Comparison of ENCODE assay signal across 16 mouse cellular contexts in genomic region chr2:26637316-26637932, GRCm38 (mm10). TPM values are rescaled to one million over a fixed set of nuclear protein-coding genes. Genes with fewer than 3 reads are reported as not detected.
A peak's percentile ranks its signal among the peaks of the same experiment; 100 is the strongest.
DNase-seq lines count a peak whose midpoint lies in the region; ATAC-seq and TF ChIP-seq lines count a peak whose summit lies in the region.
"Had no signal": no experiment of that assay in that cellular context is flagged by ENCODE, and none has a peak within 500 bp of the region (broad histone marks: within the 10 kb centered on the region; RNA-seq: fewer than 3 reads in every experiment).

No protein-coding gene starts in this region.

- no peaks in the 10 kb centered on the region for H3K27me3 ChIP-seq in hindbrain, embryonic 15.5 days
- no peaks in the 10 kb centered on the region for H3K27me3 ChIP-seq in hindbrain, embryonic 12.5 days
- no peaks in the 10 kb centered on the region for H3K27me3 ChIP-seq in CH12.LX (replicated peaks)
- no peaks in the 10 kb centered on the region for H3K27me3 ChIP-seq in intestine, embryonic 16.5 days (replicated peaks; ENCODE audit: control insufficient read depth, insufficient read depth, low read length)

- ATAC-seq in hindbrain, embryonic 15.5 days (ENCODE audit: low FRiP score, low read depth), result no peak
- no peak for ATAC-seq in hindbrain, embryonic 12.5 days (ENCODE audit: low FRiP score)
- no peak for ATAC-seq in intestine, embryonic 16.5 days
- ATAC-seq: CD4-positive, CD25-positive, alpha-beta regulatory T cell, adult 4 months had no signal

- no peaks in the 10 kb centered on the region for H3K9me3 ChIP-seq in hindbrain, embryonic 15.5 days
- no peaks in the 10 kb centered on the region for H3K9me3 ChIP-seq in hindbrain, embryonic 12.5 days (replicated peaks)
- H3K9me3 ChIP-seq in CH12.LX (replicated peaks; ENCODE audit: low read length), result no peaks in the 10 kb centered on the region
- no peaks in the 10 kb centered on the region for H3K9me3 ChIP-seq in intestine, embryonic 16.5 days (ENCODE audit: control insufficient read depth, low read length)

- WGBS in hindbrain, embryonic 15.5 days, result 83% methylated on average over 4 of the region's 4 CpGs
- WGBS in hindbrain, embryonic 12.5 days, result 80% methylated on average over 4 of the region's 4 CpGs
- 75% methylated on average over 4 of the region's 4 CpGs for WGBS in intestine, embryonic 16.5 days

- peaks cover 29% of the 10 kb centered on the region for H3K79me2 ChIP-seq in CH12.LX (replicated peaks; ENCODE audit: control insufficient read depth, extremely low read depth, insufficient read depth, poor library complexity, severe bottlenecking)

- no peak for TF ChIP-seq EP300 in CH12.LX (IDR thresholded peaks at IDR 0.05; ENCODE audit: low read length)

- no peak for TF ChIP-seq RAD21 in CH12.LX (IDR thresholded peaks at IDR 0.05; ENCODE audit: low read depth, low read length)

- in situ Hi-C loops in CH12.LX (cut with MboI; ENCODE audit: low pct_ligation_motif_present, low pct_unique_long_range_greater_than_20kb, low sequenced_read_pairs), result no loop called here

- dilution Hi-C loops in CH12.LX (cut with MboI; ENCODE audit: extremely low pct_ligation_motif_present, extremely low pct_unique_long_range_greater_than_20kb, low sequenced_read_pairs), result no loop called here

- peaks cover 66% of the 10 kb centered on the region for H3K4me1 ChIP-seq in hindbrain, embryonic 15.5 days (replicated peaks)
- peaks cover 39% of the 10 kb centered on the region for H3K4me1 ChIP-seq in hindbrain, embryonic 12.5 days
- H3K4me1 ChIP-seq in CH12.LX (ENCODE audit: control insufficient read depth in 1 of 2, insufficient read depth in 2 of 2), result peaks cover 6 to 46% of the 10 kb centered on the region in 2 experiments
- H3K4me1 ChIP-seq in intestine, embryonic 16.5 days (ENCODE audit: control insufficient read depth, insufficient read depth, low read length), result peaks cover 25% of the 10 kb centered on the region

- no peak for TF ChIP-seq POLR2A in CH12.LX (IDR thresholded peaks at IDR 0.05; ENCODE audit: low read depth, low read length)

- H3K4me2 ChIP-seq in hindbrain, embryonic 15.5 days, result peak overlapping the region; percentile 78; the same call in 1 of the 2 replicates
- no peak overlapping the region for H3K4me2 ChIP-seq in hindbrain, embryonic 12.5 days (replicated peaks)
- no peak overlapping the region for H3K4me2 ChIP-seq in CH12.LX (ENCODE audit: insufficient read depth, low read depth, poor library complexity, severe bottlenecking)
- peak overlapping the region; percentile 62; the same call in 1 of the 2 replicates for H3K4me2 ChIP-seq in intestine, embryonic 16.5 days (ENCODE audit: low read depth, low read length)

- no peak for TF ChIP-seq CTCF in CH12.LX (conservative IDR thresholded peaks at IDR 0.05 in 1 of 2, IDR thresholded peaks at IDR 0.05 in 1 of 2; ENCODE audit: low read depth in 2 of 2, low read length in 2 of 2)

- no peak overlapping the region for H3K9ac ChIP-seq in hindbrain, embryonic 15.5 days
- H3K9ac ChIP-seq in hindbrain, embryonic 12.5 days, result no peak overlapping the region
- H3K9ac ChIP-seq in CH12.LX (ENCODE audit: insufficient read depth, low read depth), result no peak overlapping the region
- H3K9ac ChIP-seq in intestine, embryonic 16.5 days (ENCODE audit: low read depth, low read length), result no peak overlapping the region

- no peak for DNase-seq in CH12.LX (ENCODE audit: extremely low read depth)
- peak; percentile 25 for DNase-seq in R1 (ENCODE audit: low read depth, low spot score)
- DNase-seq in cerebellum, adult 18-20 months, result no peak
- DNase-seq in gastrocnemius, adult 8-10 months (ENCODE audit: low spot score in 2 of 2), result no peak
- no peak for DNase-seq in frontal cortex, postnatal 14 days (ENCODE audit: low spot score in 2 of 2)
- DNase-seq: embryo, embryonic 11 days; gastrocnemius, postnatal 10 days; right cerebral cortex, postnatal 4 days had no signal

- H3K27ac ChIP-seq in hindbrain, embryonic 15.5 days (replicated peaks), result no peak overlapping the region
- H3K27ac ChIP-seq in hindbrain, embryonic 12.5 days, result no peak overlapping the region
- no peak overlapping the region for H3K27ac ChIP-seq in CH12.LX (ENCODE audit: insufficient read depth, low read depth)
- H3K27ac ChIP-seq in intestine, embryonic 16.5 days (ENCODE audit: low read length), result no peak overlapping the region
- H3K27ac ChIP-seq: hindbrain, embryonic 14.5 days had no signal

- no peak overlapping the region for H3K4me3 ChIP-seq in hindbrain, embryonic 15.5 days
- no peak overlapping the region for H3K4me3 ChIP-seq in hindbrain, embryonic 12.5 days
- peak overlapping the region in 1 of 3 experiments; percentile 92 for H3K4me3 ChIP-seq in CH12.LX (replicated peaks in 1 of 3; ENCODE audit: low read depth in 2 of 3, low read length in 2 of 3, poor library complexity in 1 of 3)
- no peak overlapping the region for H3K4me3 ChIP-seq in intestine, embryonic 16.5 days (ENCODE audit: low read length)

- peaks cover 31% of the 10 kb centered on the region for H3K36me3 ChIP-seq in hindbrain, embryonic 15.5 days
- H3K36me3 ChIP-seq in hindbrain, embryonic 12.5 days, result peaks cover 46% of the 10 kb centered on the region
- H3K36me3 ChIP-seq in CH12.LX (replicated peaks in 1 of 2; ENCODE audit: control insufficient read depth in 1 of 2, insufficient read depth in 1 of 2, low read length in 1 of 2), result peaks cover 40 to 52% of the 10 kb centered on the region in 2 experiments
- peaks cover 11% of the 10 kb centered on the region for H3K36me3 ChIP-seq in intestine, embryonic 16.5 days (ENCODE audit: control insufficient read depth, insufficient read depth, low read length)

TF ChIP-seq in CH12.LX, 34 proteins besides CTCF, POLR2A, EP300 and RAD21:
- no peak for TF ChIP-seq JUND (conservative IDR thresholded peaks at IDR 0.05; ENCODE audit: low read depth, low read length)
- TF ChIP-seq MAFK (IDR thresholded peaks at IDR 0.05; ENCODE audit: insufficient replicate concordance, low read length), result 0 out of 2 replicates have a peak, but pooled peaks have one; percentile 37

RNA-seq across cellular contexts. Expression of gene Fam69b, which starts 9.2 kb away (rescaled TPM):
- polyA plus RNA-seq in hindbrain, embryonic 15.5 days (2015; fragmentation: Nextera tagmentation; extraction: Ambion mirVana), result 138 and 152 TPM in 2 replicates
- 70.1 and 73.7 TPM in 2 replicates for polyA plus RNA-seq in hindbrain, embryonic 12.5 days (2016; fragmentation: Nextera tagmentation; extraction: Ambion mirVana)
- 0.88 and 1.2 TPM in 2 replicates for total RNA-seq in CH12.LX (2012; rRNA removed)
- 0.16 TPM in 1 of 2 replicates, not detected in the other for total RNA-seq in CH12.LX (2014; rRNA removed)
- not detected in 2 replicates for polyA plus RNA-seq in CH12.LX (2012; ENCODE audit: insufficient read length, low read depth)
- polyA plus RNA-seq in intestine, embryonic 16.5 days (2015; fragmentation: Nextera tagmentation; extraction: Ambion mirVana), result 24.8 and 27.0 TPM in 2 replicates
- 1 to 10 TPM; 1.3 to 2.1 (median 1.6) TPM for total RNA-seq in gastrocnemius, adult 8-10 months (2022)

RNA-seq across cellular contexts. Expression of gene Agpat2, which starts 33.2 kb away (rescaled TPM):
- polyA plus RNA-seq in hindbrain, embryonic 15.5 days (2015; fragmentation: Nextera tagmentation; extraction: Ambion mirVana), result 6.1 and 6.6 TPM in 2 replicates
- 11.7 and 13.1 TPM in 2 replicates for polyA plus RNA-seq in hindbrain, embryonic 12.5 days (2016; fragmentation: Nextera tagmentation; extraction: Ambion mirVana)
- total RNA-seq in CH12.LX (2012; rRNA removed) (11.1 and 14.2 TPM in 2 replicates), CH12.LX (2014; rRNA removed) (8.6 and 10.6 TPM in 2 replicates)
- 9.5 TPM in 2 replicates for polyA plus RNA-seq in CH12.LX (2012; ENCODE audit: insufficient read length, low read depth)
- 113 and 116 TPM in 2 replicates for polyA plus RNA-seq in intestine, embryonic 16.5 days (2015; fragmentation: Nextera tagmentation; extraction: Ambion mirVana)
- total RNA-seq in gastrocnemius, adult 8-10 months (2022), result 1 to 10 TPM; 2.9 to 8.9 (median 5.6) TPM

RNA-seq across cellular contexts. Expression of gene Lcn4, which starts 33.7 kb away (rescaled TPM):
- not detected in 2 replicates for polyA plus RNA-seq in hindbrain, embryonic 15.5 days (2015; fragmentation: Nextera tagmentation; extraction: Ambion mirVana)
- not detected in 2 replicates for polyA plus RNA-seq in hindbrain, embryonic 12.5 days (2016; fragmentation: Nextera tagmentation; extraction: Ambion mirVana)
- total RNA-seq in CH12.LX (2012; rRNA removed), result not detected in 2 replicates
- total RNA-seq in CH12.LX (2014; rRNA removed), result not detected in 2 replicates
- polyA plus RNA-seq in CH12.LX (2012; ENCODE audit: insufficient read length, low read depth), result not detected in 2 replicates
- not detected in 2 replicates for polyA plus RNA-seq in intestine, embryonic 16.5 days (2015; fragmentation: Nextera tagmentation; extraction: Ambion mirVana)
- total RNA-seq in gastrocnemius, adult 8-10 months (2022), result not detected
- total RNA-seq: adrenal gland, adult 18-20 months; gastrocnemius, postnatal 10 days had no signal
- polyA plus RNA-seq: hindbrain, embryonic 14.5 days; limb, embryonic 11.5 days had no signal

RNA-seq across cellular contexts. Expression of gene Gm20532, which starts 51.0 kb away (rescaled TPM):
- polyA plus RNA-seq in hindbrain, embryonic 15.5 days (2015; fragmentation: Nextera tagmentation; extraction: Ambion mirVana), result not detected in 2 replicates
- not detected in 2 replicates for polyA plus RNA-seq in hindbrain, embryonic 12.5 days (2016; fragmentation: Nextera tagmentation; extraction: Ambion mirVana)
- total RNA-seq in CH12.LX (2012; rRNA removed), result not detected in 2 replicates
- not detected in 2 replicates for total RNA-seq in CH12.LX (2014; rRNA removed)
- polyA plus RNA-seq in CH12.LX (2012; ENCODE audit: insufficient read length, low read depth), result not detected in 2 replicates
- not detected in 2 replicates for polyA plus RNA-seq in intestine, embryonic 16.5 days (2015; fragmentation: Nextera tagmentation; extraction: Ambion mirVana)
- not detected for total RNA-seq in gastrocnemius, adult 8-10 months (2022)
- total RNA-seq: adrenal gland, adult 18-20 months had no signal
- polyA plus RNA-seq: CD4-positive, CD25-positive, alpha-beta regulatory T cell, adult 4 months; hindbrain, embryonic 14.5 days; large intestine, adult 2 months; limb, embryonic 11.5 days had no signal

RNA-seq across cellular contexts. Expression of gene Egfl7, which starts 57.6 kb away (rescaled TPM):
- 70.7 and 75.3 TPM in 2 replicates for polyA plus RNA-seq in hindbrain, embryonic 15.5 days (2015; fragmentation: Nextera tagmentation; extraction: Ambion mirVana)
- polyA plus RNA-seq in hindbrain, embryonic 12.5 days (2016; fragmentation: Nextera tagmentation; extraction: Ambion mirVana), result 61.4 and 72.1 TPM in 2 replicates
- 35.0 and 39.3 TPM in 2 replicates for total RNA-seq in CH12.LX (2012; rRNA removed)
- total RNA-seq in CH12.LX (2014; rRNA removed), result 18.9 and 20.1 TPM in 2 replicates
- 21.4 and 24.7 TPM in 2 replicates for polyA plus RNA-seq in CH12.LX (2012; ENCODE audit: insufficient read length, low read depth)
- 110 and 118 TPM in 2 replicates for polyA plus RNA-seq in intestine, embryonic 16.5 days (2015; fragmentation: Nextera tagmentation; extraction: Ambion mirVana)
- 10 to 100 TPM; 28.7 to 37.4 (median 31.6) TPM for total RNA-seq in gastrocnemius, adult 8-10 months (2022)
- polyA plus RNA-seq: CD4-positive, CD25-positive, alpha-beta regulatory T cell, adult 4 months had no signal

Comparison
In these comparisons a context has a peak if more than half of its experiments do, and no peak if none do; other contexts are left out.
1. H3K4me2 ChIP-seq: peak in hindbrain, embryonic 15.5 days (single experiment) and intestine, embryonic 16.5 days (single experiment); none in hindbrain, embryonic 12.5 days (single experiment) and CH12.LX (single experiment).
2. RNA of gene Fam69b, which starts 9.2 kb away (polyA plus RNA-seq): 138 to 152 TPM in hindbrain, embryonic 15.5 days, 70.1 to 73.7 TPM in hindbrain, embryonic 12.5 days and 24.8 to 27.0 TPM in intestine, embryonic 16.5 days; not detected in CH12.LX; every median in the first group is over 10 times any median in the second.